Mouse (Mus musculus) CH12.LX (cell line): Measurements from ENCODE around the gene Samsn1. TPM values are rescaled to one million over a fixed set of nuclear protein-coding genes. Genes with fewer than 3 reads are reported as not detected.

Source experiments
- DNase-seq: peaks from one replicate; pipeline ENCODE4 v3.0.0-alpha.2; 2013; ENCODE audit errors: extremely low read depth
- H3K27ac ChIP-seq: 2 replicates; pipeline ENCODE4 v1.5.1; 2012; ENCODE audit warnings: low read depth, mild to moderate bottlenecking, control low read depth, moderate library complexity; ENCODE audit not compliant: insufficient read depth
- H3K27me3 ChIP-seq: replicated peaks from 2 replicates; pipeline ENCODE3; 2012; ENCODE audit warnings: inconsistent platforms
- H3K36me3 ChIP-seq, 2 experiments: replicated peaks in 1 of 2; 2 replicates each; pipeline versions ENCODE3 to v1.6.1; 2012; ENCODE audit warnings: inconsistent platforms in 1 of 2, low read length in 1 of 2, mild to moderate bottlenecking in 1 of 2, mixed read lengths in 1 of 2, moderate library complexity in 1 of 2; ENCODE audit not compliant: control insufficient read depth in 1 of 2, insufficient read depth in 1 of 2
- H3K4me1 ChIP-seq, 2 experiments: 2 replicates each; pipeline ENCODE4 v1.6.1; 2012; ENCODE audit warnings: inconsistent platforms in 1 of 2, moderate library complexity in 1 of 2; ENCODE audit not compliant: insufficient read depth in 2 of 2, control insufficient read depth in 1 of 2
- H3K4me2 ChIP-seq: 2 replicates; pipeline ENCODE4 v1.6.1; 2012; ENCODE audit warnings: low read depth, mild to moderate bottlenecking, control low read depth; ENCODE audit not compliant: poor library complexity, insufficient read depth, severe bottlenecking
- H3K4me3 ChIP-seq, 3 experiments: fragments of 150-350 bp in 1 of 3; sonication (generic) in 1 of 3; replicated peaks in 1 of 3; 2 replicates each; pipeline versions ENCODE3 to v1.5.1; 2011 to 2012; ENCODE audit warnings: low read depth in 2 of 3, low read length in 2 of 3, mild to moderate bottlenecking in 2 of 3, moderate library complexity in 2 of 3, control low read depth in 1 of 3, improper control_type of control experiment in 1 of 3, inconsistent platforms in 1 of 3, mixed read lengths in 1 of 3; ENCODE audit not compliant: poor library complexity in 1 of 3
- H3K79me2 ChIP-seq: replicated peaks from 2 replicates; pipeline ENCODE4 v1.6.1; 2012; ENCODE audit warnings: mild to moderate bottlenecking, moderate library complexity; ENCODE audit not compliant: control insufficient read depth, poor library complexity, insufficient read depth, severe bottlenecking; ENCODE audit errors: extremely low read depth
- H3K9ac ChIP-seq: 2 replicates; pipeline ENCODE4 v1.6.1; 2012; ENCODE audit warnings: low read depth, mild to moderate bottlenecking, control low read depth, moderate library complexity; ENCODE audit not compliant: insufficient read depth
- H3K9me3 ChIP-seq: replicated peaks from 2 replicates; pipeline ENCODE3; 2012; ENCODE audit warnings: low read length, inconsistent platforms, mixed read lengths
- CHD1 ChIP-seq: IDR thresholded peaks from 2 replicates; pipeline ENCODE4 v1.6.1; 2012; ENCODE audit warnings: low read depth, low read length, improper control_type of control experiment, inconsistent platforms
- CHD2 ChIP-seq: IDR thresholded peaks from 2 replicates; pipeline ENCODE4 v1.6.1; 2011; ENCODE audit warnings: low read length, improper control_type of control experiment
- CTCF ChIP-seq, 2 experiments: IDR thresholded peaks in 1 of 2; conservative IDR thresholded peaks in 1 of 2; 2 replicates each; pipeline ENCODE4 v1.5.1; 2011 to 2012; ENCODE audit warnings: low read depth in 2 of 2, low read length in 2 of 2, improper control_type of control experiment in 1 of 2, inconsistent platforms in 1 of 2, mild to moderate bottlenecking in 1 of 2, moderate library complexity in 1 of 2
- E2F4 ChIP-seq: IDR thresholded peaks from 2 replicates; pipeline ENCODE4 v1.6.1; 2011; ENCODE audit warnings: low read depth, low read length, improper control_type of control experiment; ENCODE audit not compliant: insufficient replicate concordance
- ELF1 ChIP-seq: IDR thresholded peaks from 2 replicates; pipeline ENCODE4 v1.6.1; 2014; ENCODE audit warnings: low read depth, mild to moderate bottlenecking, inconsistent platforms, low read length, improper control_type of control experiment
- EP300 ChIP-seq: IDR thresholded peaks from 2 replicates; pipeline ENCODE4 v1.6.1; 2011; ENCODE audit warnings: low read length, improper control_type of control experiment
- GABPA ChIP-seq: IDR thresholded peaks from 2 replicates; pipeline ENCODE4 v1.6.1; 2012; ENCODE audit warnings: low read depth, low read length, improper control_type of control experiment, inconsistent platforms; ENCODE audit not compliant: insufficient replicate concordance
- HCFC1 ChIP-seq: IDR thresholded peaks from 2 replicates; pipeline ENCODE4 v1.6.1; 2012; ENCODE audit warnings: low read depth, mild to moderate bottlenecking, inconsistent platforms, low read length, improper control_type of control experiment
- JUN ChIP-seq: IDR thresholded peaks from 2 replicates; pipeline ENCODE4 v1.6.1; 2011; ENCODE audit warnings: low read depth, mild to moderate bottlenecking, low read length, improper control_type of control experiment, moderate library complexity; ENCODE audit not compliant: insufficient read depth
- JUND ChIP-seq: conservative IDR thresholded peaks from 2 replicates; pipeline ENCODE4 v1.6.1; 2011; ENCODE audit warnings: low read depth, low read length, improper control_type of control experiment
- MAX ChIP-seq: IDR thresholded peaks from 2 replicates; pipeline ENCODE4 v1.6.1; 2011; ENCODE audit warnings: low read length, improper control_type of control experiment
- MAZ ChIP-seq: IDR thresholded peaks from 2 replicates; pipeline ENCODE4 v1.6.1; 2012; ENCODE audit warnings: low read depth, mild to moderate bottlenecking, inconsistent platforms, low read length, improper control_type of control experiment, moderate library complexity
- MEF2A ChIP-seq: IDR thresholded peaks from 2 replicates; pipeline ENCODE4 v1.6.1; 2014; ENCODE audit warnings: low read depth, mild to moderate bottlenecking, inconsistent platforms, low read length, improper control_type of control experiment, borderline replicate concordance
- MXI1 ChIP-seq: IDR thresholded peaks from 2 replicates; pipeline ENCODE4 v1.6.1; 2011; ENCODE audit warnings: mild to moderate bottlenecking, low read depth, low read length, improper control_type of control experiment
- MYC ChIP-seq: IDR thresholded peaks from 2 replicates; pipeline ENCODE4 v1.6.1; 2011; ENCODE audit warnings: low read depth, mild to moderate bottlenecking, improper control_type of control experiment, low read length
- PAX5 ChIP-seq: IDR thresholded peaks from 2 replicates; pipeline ENCODE4 v1.6.1; 2012; ENCODE audit warnings: low read length, inconsistent platforms, mixed read lengths
- POLR2AphosphoS2 ChIP-seq: IDR thresholded peaks from 2 replicates; pipeline ENCODE4 v1.6.1; 2011; ENCODE audit warnings: low read depth, low read length, improper control_type of control experiment
- RAD21 ChIP-seq: IDR thresholded peaks from 2 replicates; pipeline ENCODE4 v1.6.1; 2011; ENCODE audit warnings: low read depth, mild to moderate bottlenecking, low read length, improper control_type of control experiment, moderate library complexity
- TCF12 ChIP-seq: IDR thresholded peaks from 2 replicates; pipeline ENCODE4 v1.6.1; 2014; ENCODE audit warnings: low read depth, mild to moderate bottlenecking, inconsistent platforms, low read length, improper control_type of control experiment
- UBTF ChIP-seq: IDR thresholded peaks from 2 replicates; pipeline ENCODE4 v1.6.1; 2012; ENCODE audit warnings: low read depth, mild to moderate bottlenecking, inconsistent platforms, low read length, improper control_type of control experiment, moderate library complexity
- USF1 ChIP-seq: IDR thresholded peaks from 2 replicates; pipeline ENCODE4 v1.6.1; 2014; ENCODE audit warnings: low read depth, mild to moderate bottlenecking, inconsistent platforms, low read length, improper control_type of control experiment
- USF2 ChIP-seq: conservative IDR thresholded peaks from 2 replicates; pipeline ENCODE4 v1.6.1; 2011; ENCODE audit warnings: low read depth, low read length, improper control_type of control experiment
- ZC3H11A ChIP-seq: IDR thresholded peaks from 2 replicates; pipeline ENCODE4 v1.6.1; 2012; ENCODE audit warnings: low read depth, mild to moderate bottlenecking, inconsistent platforms, low read length, improper control_type of control experiment
- ZKSCAN1 ChIP-seq: IDR thresholded peaks from 2 replicates; pipeline ENCODE4 v1.6.1; 2012; ENCODE audit warnings: low read depth, inconsistent platforms, low read length, improper control_type of control experiment, borderline replicate concordance
- ZMIZ1 ChIP-seq: IDR thresholded peaks from 2 replicates; pipeline ENCODE4 v1.6.1; 2012; ENCODE audit warnings: low read depth, mild to moderate bottlenecking, inconsistent platforms, low read length, improper control_type of control experiment
- ZNF384 ChIP-seq: IDR thresholded peaks from 2 replicates; pipeline ENCODE4 v1.6.1; 2012; ENCODE audit warnings: low read depth, low read length, improper control_type of control experiment, inconsistent platforms
- dilution Hi-C: fragments of 300-500 bp; cut with MboI; formaldehyde crosslinking; loops from 2 replicates; pipeline ENCODE4 v1.14.3; 2020; ENCODE audit warnings: low sequenced_read_pairs; ENCODE audit not compliant: extremely low pct_unique_long_range_greater_than_20kb, extremely low pct_ligation_motif_present
- in situ Hi-C: fragments of 300-500 bp; cut with MboI; formaldehyde crosslinking; loops from 3 replicates; pipeline ENCODE4 v1.14.3; 2019; ENCODE audit warnings: low sequenced_read_pairs, low pct_ligation_motif_present, low pct_unique_long_range_greater_than_20kb, mixed read lengths
- polyA plus RNA-seq: library from polyadenylated mRNA; unstranded; fragments of >175 nt; gene quantifications from 2 replicates; pipeline ENCODE4 v1.2.1, GENCODE M21; 2012; ENCODE audit warnings: low read depth; ENCODE audit not compliant: insufficient read length
- total RNA-seq, 2 experiments: library from RNA; depleted of rRNA; stranded (reverse); fragments of 300-350 nt in 1 of 2; fragments of >200 nt in 1 of 2; gene quantifications; 2 replicates each; pipeline ENCODE4 v1.2.3; 2012 to 2014

The Samsn1 gene
- total and polyA plus RNA-seq, 3 experiments, result 27.7 to 76.9 (median 29.6) TPM

GRCm38 (mm10) chr16:75889081-75889646 lies 132.9 kb downstream of the Samsn1 start:
- no peak for DNase-seq
- TF ChIP-seq E2F4 (no peak), MEF2A (no peak), ZKSCAN1 (no peak), CHD1 (no peak), GABPA (no peak), MAZ (no peak), JUND (no peak), PAX5 (no peak), USF1 (no peak), MXI1 (no peak), MYC (no peak), EP300 (no peak), MAX (no peak), CHD2 (no peak), TCF12 (no peak), ZNF384 (no peak), ELF1 (no peak), UBTF (no peak)
- in situ Hi-C loops (no loop called here), dilution Hi-C loops (no loop called here)
- Histone ChIP-seq H3K4me2 (no peak overlapping the region), H3K4me1 (no peaks in the 10 kb centered on the region), H3K27ac (no peak overlapping the region), H3K27me3 (no peaks in the 10 kb centered on the region), H3K79me2 (peaks cover 4% of the 10 kb centered on the region; the same call in 1 of the 2 replicates), H3K9me3 (no peaks in the 10 kb centered on the region), H3K4me3 (no peak overlapping the region), H3K9ac (no peak overlapping the region), H3K36me3 (peaks cover 4 to 39% of the 10 kb centered on the region in 2 experiments)

GRCm38 (mm10) chr16:75887203-75887602 lies 134.9 kb downstream of the Samsn1 start:
- H3K4me1 ChIP-seq, result no peaks in the 10 kb centered on the region
- no peak overlapping the region for H3K9ac ChIP-seq
- dilution Hi-C loops (no loop called here), in situ Hi-C loops (no loop called here)
- DNase-seq, result no peak
- H3K79me2 ChIP-seq, result peaks cover 4% of the 10 kb centered on the region; the same call in 1 of the 2 replicates
- TF ChIP-seq POLR2AphosphoS2 (no peak), PAX5 (no peak), JUN (no peak), MYC (no peak), CHD2 (no peak), MEF2A (no peak), EP300 (no peak), ZMIZ1 (no peak), E2F4 (no peak), CTCF (conservative IDR thresholded peaks at IDR 0.05 in 1 of 2, IDR thresholded peaks at IDR 0.05 in 1 of 2; ENCODE audit: low read depth in 2 of 2, low read length in 2 of 2) (no peak), MAX (no peak), MAZ (no peak), CHD1 (no peak), HCFC1 (no peak), RAD21 (no peak), USF2 (no peak), UBTF (no peak), ZC3H11A (no peak), GABPA (no peak)
- no peaks in the 10 kb centered on the region for H3K27me3 ChIP-seq
- H3K4me3 ChIP-seq, result no peak overlapping the region
- no peak overlapping the region for H3K27ac ChIP-seq
- H3K4me2 ChIP-seq, result no peak overlapping the region
- peaks cover 5 to 44% of the 10 kb centered on the region in 2 experiments for H3K36me3 ChIP-seq
- no peaks in the 10 kb centered on the region for H3K9me3 ChIP-seq
